Mouse (Mus musculus): ENCODE data around the gene Pdlim4.

DNA sequence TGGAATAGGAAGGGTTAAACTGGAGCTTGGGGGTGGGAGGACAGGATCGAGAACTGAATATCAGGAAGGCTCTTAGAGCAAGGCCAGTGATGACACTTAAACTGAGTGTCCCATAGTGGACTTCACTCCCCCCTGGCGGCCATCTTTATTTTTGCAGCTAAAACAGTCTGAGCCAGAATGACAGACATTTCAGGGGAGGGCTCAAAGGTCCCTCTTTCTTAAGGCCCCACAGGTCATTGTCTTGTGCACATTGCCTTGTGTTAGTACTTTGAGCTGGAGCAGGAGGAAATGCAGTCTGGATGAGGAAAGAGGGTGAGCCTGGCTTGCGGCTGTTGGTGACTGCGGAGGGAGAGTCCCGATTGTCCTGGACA, 20.1 kb upstream of the Pdlim4 start:
- TF ChIP-seq CTCF (IDR thresholded peaks at IDR 0.05; ENCODE audit: borderline replicate concordance, insufficient read depth, low read depth, low read length), result peak; percentile 77
- no peak for TF ChIP-seq POLR2A (IDR thresholded peaks at IDR 0.05; ENCODE audit: borderline replicate concordance, insufficient read depth, low read length)
